Mouse (Mus musculus): Measurements from ENCODE around the gene Itgae.
A peak's percentile ranks its signal among the peaks of the same experiment; 100 is the strongest.

Itgae gene

DNA sequence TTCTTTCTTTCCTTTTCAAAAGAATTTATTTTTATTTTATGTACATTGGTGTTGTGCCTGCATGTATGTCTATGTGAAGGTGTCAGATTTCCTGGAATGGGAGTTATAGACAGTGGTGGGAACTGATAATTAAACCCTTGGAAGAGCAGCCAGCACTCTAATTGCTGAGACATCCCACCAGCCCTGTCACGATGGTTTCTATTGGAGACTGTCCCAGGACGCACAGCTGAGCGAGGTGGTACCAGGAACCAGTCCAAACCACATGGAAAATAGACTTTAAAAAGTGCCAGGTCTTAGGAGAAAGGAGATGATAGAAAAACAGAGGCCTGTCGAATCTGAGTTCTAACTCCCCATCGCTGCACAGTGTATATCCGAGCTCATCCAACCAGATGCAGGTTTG, 64.7 kb downstream of the Itgae start:
- DNase-seq, result peak in 1 of 2 experiments; percentile 23

DNA sequence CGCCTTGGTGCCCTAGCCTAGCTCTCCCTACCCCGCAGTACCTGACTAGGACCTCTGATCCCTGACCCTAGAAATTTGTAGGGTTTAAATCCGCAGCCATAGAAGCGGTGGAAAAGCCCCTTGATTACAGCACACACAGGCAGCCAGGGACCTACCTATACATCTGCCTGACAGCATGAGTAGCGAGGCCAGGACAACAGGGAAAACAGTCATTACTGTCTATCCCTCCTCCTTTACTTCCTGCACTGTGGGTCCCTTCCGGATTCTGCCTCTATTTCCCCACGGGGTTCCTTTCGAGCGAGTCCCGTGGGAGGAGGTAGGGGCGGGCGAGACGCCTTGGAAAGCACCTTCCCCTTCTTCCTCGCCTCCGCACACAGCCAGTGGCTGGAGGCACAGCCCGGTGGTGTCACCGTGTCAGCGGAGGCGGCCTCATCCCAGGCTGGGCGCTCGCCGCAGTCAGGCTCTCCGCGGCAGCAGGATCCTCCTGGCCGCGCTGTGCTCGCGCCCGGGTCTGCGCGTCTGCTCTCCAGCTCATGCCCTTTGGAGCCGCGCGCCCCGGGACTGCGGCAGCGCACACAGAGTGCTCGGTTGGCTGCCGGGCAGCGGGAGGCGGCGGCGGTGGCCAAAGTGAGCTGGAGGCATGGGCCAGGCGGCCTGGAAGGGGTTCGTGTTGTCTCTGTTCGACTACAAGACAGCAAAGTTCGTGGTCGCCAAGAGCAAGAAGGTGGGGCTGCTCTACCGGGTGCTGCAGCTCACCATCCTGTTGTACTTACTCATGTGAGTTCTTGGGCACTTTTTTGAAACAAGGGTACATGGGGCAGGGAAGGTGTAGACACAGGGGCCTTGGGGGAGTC, 69.8 kb downstream of the Itgae start, which contains the start of gene P2rx5:
P2rx5 (plus strand) TSS at position 465 of the 854 bp plus-strand sequence.
- peak; percentile 41 to 48 for DNase-seq

DNA sequence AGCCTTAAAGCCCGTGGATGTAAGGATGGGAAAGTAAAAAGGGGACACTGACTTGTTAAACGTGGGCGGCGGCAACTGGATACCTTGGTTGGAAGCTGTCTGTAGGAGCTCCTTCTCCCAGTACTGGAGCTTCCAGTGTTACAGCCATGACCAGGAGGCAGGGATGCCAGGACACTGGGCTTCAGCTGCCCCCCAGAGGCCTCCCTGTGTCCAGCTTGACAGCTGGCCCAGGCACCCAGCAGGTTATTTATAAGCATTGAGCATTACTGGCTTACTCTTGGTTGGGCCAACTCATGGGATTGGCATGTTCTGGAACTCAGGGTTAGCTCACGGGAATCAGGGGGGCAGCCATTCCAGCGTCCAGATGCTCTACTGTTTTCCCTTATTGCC, 70.4 kb downstream of the Itgae start:
- DNase-seq, result peak in 1 of 2 experiments; percentile 24

DNA sequence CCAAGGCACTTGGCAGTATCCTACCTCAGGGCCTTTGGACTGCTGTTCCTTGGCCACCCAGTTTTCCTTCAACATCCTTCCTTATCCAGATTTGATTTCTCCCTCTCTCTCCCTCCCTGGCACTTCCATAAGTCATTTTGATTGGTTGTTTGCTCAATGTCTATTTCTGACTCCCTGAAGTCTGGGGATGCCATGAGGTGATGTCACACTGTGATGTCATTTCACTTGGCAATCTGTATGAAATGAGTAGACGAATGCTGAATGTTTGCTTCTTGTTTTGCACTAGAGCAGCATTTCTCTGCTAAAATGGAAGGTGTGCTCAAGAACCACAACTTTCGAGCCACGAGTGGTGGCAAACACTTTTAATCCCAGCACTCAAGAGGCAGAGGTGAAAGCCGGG, 71.2 kb downstream of the Itgae start:
- DNase-seq, result no peak

DNA sequence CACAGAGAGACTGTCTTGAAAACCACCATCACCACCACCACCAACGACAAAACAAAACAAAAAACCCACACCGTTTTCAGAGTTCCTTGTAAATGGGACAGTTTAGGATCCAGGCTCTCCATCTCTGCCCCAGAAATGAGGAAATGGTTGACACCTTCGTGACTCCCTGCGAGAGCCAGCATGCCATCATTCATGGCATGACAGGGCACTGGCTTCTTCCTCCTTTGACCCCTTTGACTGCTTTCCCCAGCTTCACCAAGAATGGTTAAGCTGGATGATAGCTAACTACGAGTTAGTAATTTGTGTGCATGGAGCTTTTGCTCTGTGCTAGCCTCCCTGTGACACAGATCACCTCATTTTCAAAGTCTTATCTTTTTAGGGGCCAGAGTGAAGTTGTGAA, 71.9 kb downstream of the Itgae start:
- no peak for DNase-seq

DNA sequence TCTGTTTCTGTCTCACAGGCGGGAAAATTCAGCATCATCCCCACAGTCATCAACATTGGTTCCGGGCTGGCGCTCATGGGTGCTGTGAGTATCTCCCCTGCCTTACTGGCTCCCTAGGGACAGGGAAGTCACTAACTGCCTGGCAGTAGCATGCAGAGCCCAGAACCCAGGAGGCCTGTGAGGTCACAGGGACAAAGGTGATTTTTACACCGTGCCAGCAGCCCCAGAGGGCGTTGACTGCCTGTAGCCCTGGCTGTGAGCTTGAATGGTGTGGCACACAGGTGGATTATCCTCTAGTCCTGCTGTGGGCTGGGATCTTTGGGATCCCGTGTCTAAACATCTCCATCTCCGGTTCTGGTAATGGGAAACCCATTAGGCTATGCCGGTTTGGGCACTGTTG, 77.7 kb downstream of the Itgae start:
- no peak for DNase-seq

DNA sequence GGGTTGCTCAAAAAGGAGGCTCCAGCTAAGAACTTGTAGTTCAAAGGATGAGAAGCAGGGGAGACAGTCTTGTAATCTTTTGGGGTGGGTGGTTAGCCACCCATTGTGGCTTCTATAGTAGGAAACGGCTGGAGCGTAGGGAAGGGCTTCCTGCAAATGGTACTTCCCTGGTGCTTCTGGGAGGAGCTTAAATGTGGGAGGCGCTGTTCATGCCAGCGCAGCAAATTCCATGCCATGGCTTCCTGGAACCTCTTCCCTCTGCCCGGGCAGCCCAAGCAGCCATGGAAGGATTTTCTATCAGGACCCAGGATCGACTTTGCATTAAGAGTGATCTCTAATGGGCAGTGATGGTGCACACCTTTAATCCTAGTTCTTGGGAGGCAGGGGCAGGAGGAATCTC, 78.2 kb downstream of the Itgae start:
- DNase-seq, result no peak

DNA sequence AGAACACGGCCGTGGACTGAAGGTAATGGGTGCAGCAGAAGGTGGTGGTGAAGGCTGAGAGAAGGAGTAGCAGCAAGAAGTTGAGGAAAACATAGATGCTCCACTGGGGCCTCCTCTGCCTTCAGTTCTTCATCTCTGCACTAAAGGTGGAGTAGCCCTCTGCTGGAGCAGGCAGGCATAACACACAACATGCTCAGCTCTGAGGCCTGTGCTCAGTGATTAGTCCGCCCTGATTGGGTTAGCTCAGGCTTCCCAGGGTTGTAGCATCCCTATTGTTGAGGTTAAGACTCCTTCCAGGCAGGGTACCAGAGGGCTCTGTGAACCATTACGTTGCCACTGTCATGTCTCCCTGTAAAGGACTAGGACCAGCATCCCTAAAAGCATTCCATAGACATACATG, 78.8 kb downstream of the Itgae start:
- peak; percentile 79 to 81 for DNase-seq

DNA sequence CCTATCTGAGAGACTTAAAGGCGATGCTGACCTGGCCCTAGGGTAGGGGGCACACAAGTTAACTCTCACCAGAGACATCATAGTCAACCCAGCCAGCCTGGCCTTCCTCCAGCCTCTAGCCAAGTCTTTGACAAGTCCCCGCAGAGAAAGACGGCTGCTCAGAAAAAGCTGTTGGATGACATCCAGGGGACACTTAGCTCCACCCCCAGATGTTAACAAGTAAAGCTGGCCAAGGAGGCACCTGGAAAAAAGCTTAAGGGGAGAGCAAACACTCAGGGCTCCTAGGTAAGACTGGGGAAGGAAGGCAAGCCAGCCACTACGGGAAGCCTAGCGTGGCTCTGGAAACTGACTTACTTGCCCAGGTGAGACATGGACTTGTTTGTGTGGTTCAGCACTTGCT, 81.8 kb downstream of the Itgae start:
- peak; percentile 41 to 42 for DNase-seq

DNA sequence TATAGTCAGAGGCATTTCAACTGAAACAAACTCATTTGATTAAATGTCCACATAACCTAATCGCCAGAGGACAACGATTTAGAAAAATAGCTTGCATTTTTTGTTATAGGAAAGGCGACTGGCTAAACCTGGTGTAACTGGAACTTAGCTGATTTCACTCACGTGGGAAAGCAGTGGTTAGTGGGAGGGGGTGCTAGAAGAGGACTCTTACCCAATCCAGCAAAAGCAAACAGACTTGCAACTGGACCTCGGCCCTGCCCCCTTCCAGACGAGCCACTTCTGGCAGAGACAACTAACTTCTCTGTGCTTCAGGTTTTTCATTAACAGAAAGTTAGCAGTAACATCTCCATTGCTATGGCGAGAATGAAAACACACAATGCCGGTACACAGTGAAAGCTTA, 85.2 kb downstream of the Itgae start:
- no peak for DNase-seq

DNA sequence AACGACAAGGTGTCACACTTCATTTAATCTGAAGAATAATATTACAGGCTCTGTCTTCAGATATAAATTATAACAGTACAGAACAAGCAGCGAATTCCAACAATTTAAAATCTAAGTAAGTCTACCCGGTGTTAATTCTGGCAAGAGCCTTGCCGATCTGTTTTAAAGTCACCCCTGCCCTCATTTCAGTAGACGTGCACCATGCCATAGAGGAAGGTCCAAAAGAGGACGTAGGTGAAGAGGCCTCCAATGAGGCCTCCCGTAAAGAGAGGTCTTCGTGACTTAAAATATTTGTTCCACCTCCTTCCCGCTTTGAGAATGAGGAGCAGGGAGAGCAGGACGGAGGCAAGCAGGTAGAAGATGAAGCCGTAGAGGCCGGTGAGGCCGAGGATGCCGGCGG, 85.8 kb downstream of the Itgae start:
- DNase-seq, result no peak

DNA sequence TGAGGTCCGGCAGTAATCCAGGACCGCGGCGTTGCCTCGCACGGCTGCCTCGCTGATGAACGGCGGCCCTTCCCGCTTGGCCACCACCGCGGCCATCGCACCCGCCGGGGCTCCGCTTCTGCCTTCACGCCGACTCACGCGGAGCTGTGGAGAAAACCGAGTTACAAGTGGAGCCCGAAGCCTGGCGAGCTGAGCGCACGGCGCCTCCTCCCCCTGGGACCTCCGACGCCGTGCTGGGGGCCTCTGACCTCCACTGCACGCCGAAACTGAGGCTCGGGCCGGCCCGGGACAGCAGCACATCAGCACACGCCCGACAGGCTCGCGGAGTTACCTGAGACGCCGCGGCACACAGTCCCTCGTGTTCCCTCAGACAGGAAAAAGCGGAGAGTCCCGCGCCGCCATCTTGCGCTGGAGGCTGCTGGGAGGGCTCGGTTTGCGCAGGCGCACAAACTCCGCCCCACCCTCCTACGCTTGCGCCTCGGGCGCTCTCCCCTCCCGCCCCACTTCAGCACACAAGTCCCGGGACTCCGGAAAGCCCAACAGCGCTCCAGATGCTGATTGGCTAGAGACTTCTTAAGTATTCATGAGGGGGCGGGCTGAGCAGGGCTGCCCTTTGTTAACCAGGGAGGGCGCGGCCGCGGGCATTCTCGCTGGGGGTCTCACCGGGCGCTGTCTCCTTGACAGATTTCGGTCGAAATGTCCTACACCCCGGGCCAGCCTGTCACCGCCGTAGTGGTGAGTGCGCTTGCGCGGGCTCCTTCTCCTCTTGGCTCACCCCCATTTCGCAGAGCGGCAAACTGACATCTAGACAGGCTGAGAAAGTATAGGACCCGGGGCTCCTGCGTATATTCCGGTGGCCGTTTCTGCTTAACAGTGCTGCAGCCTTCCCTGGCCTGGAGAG, 86.5 kb downstream of the Itgae start, which contains the start of the genes Emc6 and Tax1bp3:
Emc6 (minus strand) TSS at position 430 of the 901 bp plus-strand sequence.
Tax1bp3 (plus strand) TSS at position 476 of the 901 bp plus-strand sequence.
- DNase-seq, result peak; percentile 97 to 98

DNA sequence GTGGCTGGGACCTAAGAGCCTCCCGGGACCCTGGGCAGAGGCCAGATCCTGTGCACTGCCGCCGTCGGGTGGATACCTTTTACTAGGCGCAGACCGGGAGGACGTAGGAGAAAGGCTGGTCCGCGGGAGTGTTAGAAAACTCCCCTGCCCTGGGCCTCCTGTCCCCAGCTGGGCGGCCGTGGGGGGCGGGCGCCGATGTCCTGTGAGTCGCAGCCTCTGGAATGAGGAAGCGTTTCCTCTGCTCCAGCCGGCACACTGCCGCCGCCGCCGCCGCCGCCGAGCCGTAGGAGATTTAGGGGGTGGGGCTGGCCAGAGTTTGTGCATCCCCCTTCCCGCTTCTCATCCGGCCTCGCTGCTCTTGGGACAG, 87.1 kb downstream of the Itgae start:
- DNase-seq, result peak in 1 of 2 experiments; percentile 72

DNA sequence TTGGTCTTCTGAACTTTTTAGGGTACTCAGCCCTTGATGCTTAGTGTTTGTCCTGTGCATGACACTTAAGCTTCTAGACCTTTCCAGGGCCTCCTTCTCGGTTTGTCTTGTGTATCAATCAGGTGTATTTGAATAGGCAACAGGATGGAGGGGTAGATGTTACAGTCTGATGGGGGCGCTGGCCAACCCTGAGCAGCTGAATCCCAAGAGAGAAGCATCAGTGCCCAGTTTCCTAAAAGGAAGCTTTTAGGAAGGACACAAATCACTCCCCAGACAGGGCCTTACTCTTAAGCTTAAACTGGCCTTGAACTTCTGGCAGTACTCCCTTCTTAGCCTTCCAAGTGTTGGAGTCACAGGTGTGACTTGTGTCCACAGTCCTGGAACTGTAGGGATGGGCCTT, 87.5 kb downstream of the Itgae start:
- peak in 1 of 2 experiments; percentile 39 for DNase-seq

DNA sequence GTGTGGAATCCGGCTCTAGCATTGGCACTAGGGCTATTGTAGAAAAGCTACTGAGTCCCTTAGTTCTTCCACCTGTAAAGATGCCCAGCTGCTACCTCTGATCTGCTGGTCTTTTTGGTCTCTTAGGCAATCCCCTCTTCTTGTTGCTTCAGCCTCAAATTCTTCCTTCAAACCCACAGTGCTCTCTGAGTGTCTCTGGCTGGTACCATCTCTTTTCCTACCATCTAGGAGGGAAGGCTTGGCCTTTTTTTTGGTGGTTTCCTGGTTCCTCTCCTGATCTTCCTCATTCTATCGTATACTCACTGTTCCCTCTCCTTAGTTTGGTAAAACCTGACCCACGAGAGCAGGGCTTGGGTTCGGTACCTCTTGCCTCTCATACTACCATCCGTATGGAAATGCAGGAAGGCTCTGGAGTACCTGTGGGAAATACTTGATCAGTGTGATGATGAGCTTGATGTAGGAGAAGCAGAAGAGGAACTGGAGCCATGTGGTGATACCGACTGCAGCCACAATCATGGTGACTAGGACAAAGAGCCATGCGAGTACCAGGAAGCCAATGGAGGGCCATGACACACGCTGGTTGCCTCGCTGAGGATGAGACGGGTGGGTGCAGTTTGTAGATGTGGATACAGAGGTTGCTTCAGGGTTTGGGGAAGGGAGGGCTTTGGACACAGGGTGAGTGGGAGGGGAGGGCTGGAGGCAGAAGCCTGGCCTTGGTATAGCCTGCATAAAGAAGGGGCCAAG, 95.7 kb downstream of the Itgae start:
- no peak for DNase-seq

DNA sequence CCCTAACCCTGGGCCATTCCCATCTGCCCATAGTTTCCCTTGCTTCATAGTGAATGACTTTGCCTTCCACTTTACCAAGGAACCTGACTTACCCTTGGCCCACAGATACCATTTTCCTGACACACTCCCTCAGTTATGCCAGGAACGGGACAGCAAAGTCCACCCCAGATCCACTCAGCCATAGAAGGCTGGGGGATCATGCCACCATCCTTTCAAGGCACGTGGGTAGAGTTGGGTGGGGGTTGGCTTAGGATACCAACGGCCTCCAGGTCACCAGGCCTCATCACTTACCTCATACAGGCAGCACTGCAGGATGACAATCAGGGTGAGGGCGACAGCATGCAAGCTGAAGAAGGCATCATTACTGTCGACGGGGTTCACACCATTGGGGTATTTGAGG, 96.8 kb downstream of the Itgae start:
- no peak for DNase-seq

DNA sequence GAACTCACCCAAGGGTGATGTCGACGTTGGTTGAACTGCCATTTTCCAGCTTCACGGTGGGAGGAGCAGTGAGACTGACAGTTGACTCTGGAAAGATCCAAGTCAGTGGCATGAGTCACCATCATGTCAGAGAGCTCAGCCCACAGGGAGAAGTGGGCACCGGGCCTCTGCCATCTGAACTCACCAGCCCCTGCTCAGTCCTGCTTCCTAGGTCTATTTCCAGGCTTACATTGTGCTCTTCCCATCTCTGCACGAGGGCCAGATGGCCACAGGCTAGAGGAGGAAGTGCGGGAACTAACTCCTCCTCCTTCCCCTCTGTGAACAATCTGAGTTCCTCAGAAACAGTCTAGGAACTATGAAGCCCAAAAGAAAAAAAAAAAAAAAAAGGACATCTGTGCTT, 102.7 kb downstream of the Itgae start:
- peak; percentile 74 to 78 for DNase-seq

DNA sequence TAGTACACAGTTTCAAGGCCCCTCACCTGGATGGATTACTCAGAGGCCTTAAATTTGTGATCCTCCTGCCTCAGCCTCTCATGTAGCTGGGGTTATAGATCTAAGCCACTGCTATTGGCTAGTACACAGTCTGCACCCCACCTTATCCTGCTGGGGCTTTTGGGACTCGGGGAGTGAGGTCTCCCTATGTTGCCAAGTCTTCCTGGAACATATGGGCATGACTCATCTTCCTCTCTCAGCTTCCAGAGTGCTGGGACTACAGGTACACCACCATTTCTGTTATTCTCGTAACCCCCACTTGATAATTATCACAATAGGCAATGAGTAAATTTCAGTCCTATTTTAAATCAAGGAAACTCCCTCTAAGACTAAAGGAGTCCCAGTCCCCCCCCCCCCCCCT, 104.1 kb downstream of the Itgae start:
- no peak for DNase-seq

Data from cerebellum, postnatal 10 days (tissue).